Mouse (Mus musculus) G1E (cell line): ENCODE measurements around the gene Pisd. TPM values are rescaled to one million over a fixed set of nuclear protein-coding genes. Genes with fewer than 3 reads are reported as not detected.
A peak's percentile ranks its signal among the peaks of the same experiment; 100 is the strongest.
"Not testable (repeated sequence)": the region's sequence is repeated elsewhere in the genome, so short reads cannot be mapped to it uniquely, and the experiment has no call there.

Experiments
- ATAC-seq: 2 replicates; pipeline ENCODE4 v1.8.0; 2016; ENCODE audit warnings: mild to moderate bottlenecking; ENCODE audit not compliant: insufficient number of reproducible peaks, poor library complexity, low FRiP score, severe bottlenecking; ENCODE audit errors: extremely low read depth
- DNase-seq: peaks from one replicate; pipeline ENCODE4 v3.0.0; 2012; ENCODE audit warnings: low spot score
- H3K27me3 ChIP-seq: 2 replicates; pipeline ENCODE4 v1.6.1; 2012; ENCODE audit warnings: mild to moderate bottlenecking, low read length, inconsistent platforms; ENCODE audit not compliant: insufficient read depth
- H3K36me3 ChIP-seq: replicated peaks from 2 replicates; pipeline ENCODE3; 2012; ENCODE audit warnings: mild to moderate bottlenecking, inconsistent platforms
- H3K4me1 ChIP-seq: 2 replicates; pipeline ENCODE4 v1.6.1; 2012; ENCODE audit warnings: low read depth, low read length, inconsistent platforms, mixed read lengths; ENCODE audit not compliant: insufficient read depth
- H3K4me3 ChIP-seq: 2 replicates; pipeline ENCODE4 v1.5.1; 2012; ENCODE audit warnings: low read depth, mild to moderate bottlenecking, inconsistent platforms, low read length, moderate library complexity, mixed read lengths
- H3K9me3 ChIP-seq: replicated peaks from 2 replicates; pipeline ENCODE4 v1.6.1; 2012; ENCODE audit warnings: inconsistent platforms
- CTCF ChIP-seq: IDR thresholded peaks from 2 replicates; pipeline ENCODE4 v1.5.1; 2012; ENCODE audit warnings: low read depth, low read length, inconsistent platforms, mixed read lengths
- GATA1 ChIP-seq: IDR thresholded peaks from 2 replicates; pipeline ENCODE4 v1.6.1; 2012; ENCODE audit warnings: borderline replicate concordance, low read length, inconsistent platforms, mixed read lengths
- GATA2 ChIP-seq: IDR thresholded peaks from 2 replicates; pipeline ENCODE4 v1.6.1; 2012; ENCODE audit warnings: low read depth, low read length, inconsistent platforms, borderline replicate concordance
- POLR2AphosphoS5 ChIP-seq: IDR thresholded peaks from 2 replicates; pipeline ENCODE4 v1.6.1; 2012; ENCODE audit warnings: low read depth, low read length, inconsistent platforms; ENCODE audit not compliant: insufficient replicate concordance
- TAL1 ChIP-seq: conservative IDR thresholded peaks from 2 replicates; pipeline ENCODE4 v1.6.1; 2012; ENCODE audit warnings: low read depth, low read length, inconsistent platforms, mixed read lengths
- polyA plus RNA-seq: library from polyadenylated mRNA; stranded (reverse); fragments of >175 nt; gene quantifications from 2 replicates; pipeline ENCODE4 v1.2.3, GENCODE M21; 2012
- total RNA-seq, 2 experiments: library from RNA; stranded (forward) in 1 of 2; stranded (reverse) in 1 of 2; fragments of 200-1000 nt in 1 of 2; fragments of >200 nt in 1 of 2; fragmentation: Nextera tagmentation in 1 of 2; gene quantifications; 2 replicates each; pipeline ENCODE4 v1.2.3; 2014 to 2017

Pisd gene
- total RNA-seq (2014; fragmentation: Nextera tagmentation) (22.3 and 24.2 TPM in 2 replicates), total RNA-seq (2017) (20.9 and 26.8 TPM in 2 replicates), polyA plus RNA-seq (12.7 and 19.1 TPM in 2 replicates)

DNA sequence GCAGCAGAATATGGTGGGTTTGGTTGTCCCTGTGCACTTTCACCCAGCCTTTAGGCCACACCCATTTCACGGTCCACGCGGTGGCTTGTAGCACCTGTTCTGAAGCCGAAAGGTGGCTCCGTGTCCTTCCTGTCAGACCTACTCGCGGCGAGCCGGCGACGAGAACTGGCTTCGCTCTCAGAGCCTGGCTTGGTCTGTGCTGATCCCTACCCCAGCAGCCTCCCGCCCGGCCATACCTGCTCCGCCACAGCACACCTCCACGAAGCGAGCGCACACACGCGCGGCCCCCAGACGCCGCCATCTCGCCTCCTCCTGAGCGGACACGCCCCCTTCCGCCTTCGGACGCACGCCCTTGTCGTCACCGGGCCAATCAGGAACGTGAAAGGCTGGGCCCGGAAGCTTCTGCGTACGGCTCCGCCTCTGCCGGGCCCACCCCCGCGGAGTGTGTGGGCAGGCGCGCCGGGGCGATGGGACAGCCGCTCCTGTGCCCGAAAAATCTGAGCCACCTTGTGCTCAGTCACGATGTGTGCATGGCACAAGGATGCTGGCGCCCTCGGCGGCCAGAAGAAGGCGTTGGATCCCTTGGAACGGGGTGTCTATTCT is at the start of gene Pisd:
TSS of gene Pisd (minus strand) at position 334 of the 603 bp plus-strand sequence.
- Histone ChIP-seq H3K36me3 (peaks cover 50% of the 10 kb centered on the region), H3K9me3 (no peaks in the 10 kb centered on the region), H3K4me3 (peak within 1 kb of the TSS; percentile 88), H3K27me3 (no peaks in the 10 kb centered on the region), H3K4me1 (peaks cover 15% of the 10 kb centered on the region)
- ATAC-seq = peak; percentile 90
- TF ChIP-seq TAL1 (no peak), POLR2AphosphoS5 (no peak), GATA1 (no peak), CTCF (no peak), GATA2 (no peak)
- peak; percentile 95 for DNase-seq

GRCm38 (mm10) chr5:32834497-32834896 is 49.1 kb upstream of the Pisd start:
- DNase-seq (no peak), ATAC-seq (peak; percentile 22; the same call in 1 of the 2 replicates)
- Histone ChIP-seq H3K4me1 (peaks cover 15% of the 10 kb centered on the region), H3K9me3 (no peaks in the 10 kb centered on the region), H3K36me3 (peaks cover 93% of the 10 kb centered on the region), H3K4me3 (no peak overlapping the region), H3K27me3 (no peaks in the 10 kb centered on the region)
- no peak for TF ChIP-seq GATA2
- TF ChIP-seq TAL1 = peak; percentile 64

DNA sequence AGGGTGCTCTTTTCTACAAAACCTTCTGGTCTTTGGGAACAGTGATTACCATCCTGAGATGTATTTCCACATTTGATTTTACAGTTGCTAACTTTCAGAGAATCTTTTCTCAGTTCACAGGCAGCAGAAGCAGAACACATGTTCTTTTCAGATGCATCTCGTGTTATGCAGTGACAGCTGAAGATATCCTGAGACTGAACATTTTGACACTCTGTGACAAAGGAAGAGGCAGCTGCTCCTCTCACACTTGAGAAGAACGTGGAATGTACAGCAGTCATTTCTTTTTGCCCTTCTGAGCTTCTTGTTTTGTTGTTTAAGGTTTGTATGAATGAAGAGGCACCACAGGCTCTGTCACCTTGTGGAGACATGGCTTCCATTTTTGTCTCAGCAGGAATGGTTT is 44.6 kb upstream of the Pisd start:
- peaks cover 10% of the 10 kb centered on the region for H3K4me1 ChIP-seq
- no peak for ATAC-seq
- H3K27me3 ChIP-seq = no peaks in the 10 kb centered on the region
- TF ChIP-seq TAL1 = no peak
- no peak for TF ChIP-seq GATA2
- TF ChIP-seq POLR2AphosphoS5 = no peak
- TF ChIP-seq CTCF = no peak
- TF ChIP-seq GATA1 = no peak
- peaks cover 91% of the 10 kb centered on the region for H3K36me3 ChIP-seq
- H3K4me3 ChIP-seq = no peak overlapping the region
- no peaks in the 10 kb centered on the region for H3K9me3 ChIP-seq
- DNase-seq = no peak

DNA sequence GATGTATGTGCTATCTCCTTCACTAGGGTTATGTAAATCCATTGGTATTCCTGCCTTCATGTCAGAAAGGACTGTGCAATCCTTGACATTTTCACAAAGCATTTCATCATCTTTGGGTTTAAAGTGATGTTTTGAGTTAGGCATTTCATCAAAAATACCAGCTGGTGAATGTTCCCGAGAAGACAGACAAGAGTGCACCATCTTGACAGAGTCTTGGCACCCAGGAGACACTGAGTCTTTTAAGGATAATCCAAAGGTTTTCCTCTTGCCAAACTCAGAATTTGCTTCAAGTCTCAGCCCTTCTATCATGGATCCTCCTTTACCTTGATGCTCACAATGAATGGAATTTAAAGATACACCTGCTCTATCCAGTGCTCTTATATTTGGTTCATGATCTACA is 43.3 kb upstream of the Pisd start:
- H3K4me3 ChIP-seq, H3K27me3 ChIP-seq, H3K9me3 ChIP-seq, ATAC-seq, DNase-seq, H3K4me1 ChIP-seq: not testable (repeated sequence)
- H3K36me3 ChIP-seq = peaks cover 83% of the 10 kb centered on the region

DNA sequence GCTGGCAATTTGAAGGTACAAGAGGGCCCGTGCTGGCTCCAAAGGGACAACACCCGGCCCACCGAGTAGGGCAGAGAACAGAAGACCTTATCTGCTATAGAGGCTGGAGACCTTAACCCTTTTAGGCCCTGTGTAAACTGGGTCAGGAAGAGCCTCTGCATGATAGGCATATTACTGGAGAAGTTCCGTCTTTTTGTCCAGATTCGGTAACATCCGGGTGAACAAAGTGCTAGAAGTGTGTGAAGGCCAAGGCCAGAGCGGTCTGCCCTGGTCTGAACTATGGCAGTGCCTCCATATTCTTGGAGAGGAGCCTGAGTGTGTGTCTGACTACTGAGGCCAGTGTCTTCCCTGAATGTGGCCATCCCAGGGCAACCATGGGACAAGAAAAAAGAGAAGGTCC is 41.6 kb upstream of the Pisd start, which contains the start of gene Gm20671:
TSS of gene Gm20671 (minus strand) at position 101 of the 400 bp plus-strand sequence.
- H3K4me1 ChIP-seq = no peaks in the 10 kb centered on the region
- ATAC-seq (no peak), DNase-seq (no peak)
- no peak within 1 kb of the TSS for H3K4me3 ChIP-seq
- peaks cover 82% of the 10 kb centered on the region for H3K36me3 ChIP-seq
- no peaks in the 10 kb centered on the region for H3K9me3 ChIP-seq
- no peaks in the 10 kb centered on the region for H3K27me3 ChIP-seq
- no peak for TF ChIP-seq POLR2AphosphoS5
- TF ChIP-seq TAL1 = no peak

GRCm38 (mm10) chr5:32820471-32820870 is 35.0 kb upstream of the Pisd start:
- TF ChIP-seq TAL1 (no peak), POLR2AphosphoS5 (no peak), CTCF (no peak), GATA2 (no peak), GATA1 (no peak)
- Histone ChIP-seq H3K4me3 (no peak overlapping the region), H3K36me3 (peaks cover 82% of the 10 kb centered on the region), H3K9me3 (no peaks in the 10 kb centered on the region), H3K27me3 (no peaks in the 10 kb centered on the region), H3K4me1 (no peaks in the 10 kb centered on the region)
- DNase-seq = no peak
- no peak for ATAC-seq

GRCm38 (mm10) chr5:32815396-32815795 is 29.9 kb upstream of the Pisd start:
- ATAC-seq (no peak), DNase-seq (no peak)
- no peaks in the 10 kb centered on the region for H3K4me1 ChIP-seq
- H3K9me3 ChIP-seq = no peaks in the 10 kb centered on the region
- no peaks in the 10 kb centered on the region for H3K27me3 ChIP-seq
- no peak overlapping the region for H3K4me3 ChIP-seq
- H3K36me3 ChIP-seq = peaks cover 84% of the 10 kb centered on the region
- TF ChIP-seq TAL1 (no peak), CTCF (no peak), GATA2 (no peak), GATA1 (no peak), POLR2AphosphoS5 (no peak)

DNA sequence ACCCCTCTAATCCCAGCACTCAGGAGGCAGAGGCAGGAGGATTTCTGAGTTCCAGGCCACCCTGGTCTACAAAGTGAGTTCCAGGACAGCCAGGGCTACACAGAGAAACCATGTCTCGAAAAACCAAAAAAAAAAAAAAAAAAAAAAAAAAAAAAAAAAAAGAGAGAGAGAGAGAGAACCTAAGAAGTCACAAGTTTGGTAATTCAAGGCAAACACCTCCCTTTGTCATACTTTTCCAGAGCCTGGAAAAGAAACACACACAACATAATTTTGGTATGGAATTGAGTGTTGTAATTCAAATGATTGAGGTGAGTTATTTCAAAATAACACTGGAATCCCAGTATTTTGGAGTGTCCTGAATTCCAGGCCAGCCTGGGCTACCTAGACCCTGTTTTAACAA is 1.0 kb upstream of the Pisd start:
- Histone ChIP-seq H3K36me3 (peaks cover 53% of the 10 kb centered on the region), H3K4me1 (peaks cover 15% of the 10 kb centered on the region)
- not testable (repeated sequence) for H3K27me3 ChIP-seq, ATAC-seq, H3K4me3 ChIP-seq, DNase-seq, H3K9me3 ChIP-seq
